Mouse (Mus musculus) heart, embryonic 12.5 days (tissue): ENCODE results near the gene Pdzd2. TPM values are rescaled to one million over a fixed set of nuclear protein-coding genes. Genes with fewer than 3 reads are reported as not detected.

Experiments
- ATAC-seq: fragments of 200-750 bp; cut with Nextera tagmentation; 2 replicates; pipeline ENCODE4 v1.8.0; 2017; ENCODE audit warnings: moderate TSS enrichment, moderate library complexity; ENCODE audit not compliant: insufficient number of reproducible peaks, low FRiP score
- H3K27ac ChIP-seq: fragments of 300-500 bp; sonication (generic); 2 replicates; pipeline ENCODE4 v1.5.1; 2016; ENCODE audit warnings: mild to moderate bottlenecking, moderate library complexity; ENCODE audit not compliant: poor library complexity, severe bottlenecking
- H3K27me3 ChIP-seq: fragments of 300-500 bp; sonication (generic); replicated peaks from 2 replicates; pipeline ENCODE4 v1.6.1; 2016; ENCODE audit warnings: mild to moderate bottlenecking, moderate library complexity
- H3K36me3 ChIP-seq: fragments of 300-500 bp; sonication (generic); 2 replicates; pipeline ENCODE4 v1.6.1; 2016; ENCODE audit warnings: mild to moderate bottlenecking, moderate library complexity
- H3K4me1 ChIP-seq: fragments of 300-500 bp; sonication (generic); replicated peaks from 2 replicates; pipeline ENCODE4 v1.6.1; 2016; ENCODE audit warnings: mild to moderate bottlenecking
- H3K4me2 ChIP-seq: fragments of 300-500 bp; sonication (generic); 2 replicates; pipeline ENCODE4 v1.6.1; 2016; ENCODE audit warnings: mild to moderate bottlenecking, moderate library complexity
- H3K4me3 ChIP-seq: fragments of 300-500 bp; sonication (generic); 2 replicates; pipeline ENCODE4 v1.5.1; 2016; ENCODE audit warnings: mild to moderate bottlenecking
- H3K9ac ChIP-seq: fragments of 300-500 bp; sonication (generic); 2 replicates; pipeline ENCODE4 v1.6.1; 2016; ENCODE audit warnings: mild to moderate bottlenecking, moderate library complexity
- H3K9me3 ChIP-seq: fragments of 300-500 bp; sonication (generic); replicated peaks from 2 replicates; pipeline ENCODE4 v1.6.1; 2016; ENCODE audit warnings: mild to moderate bottlenecking, moderate library complexity
- WGBS: fragments of 180-500 bp; shearing (Covaris S2); methylation state at CpG from one replicate; pipeline ENCODE4 v1.1.7; 2016; 5-methylcytosine and 5-hydroxymethylcytosine counted together
- polyA plus RNA-seq: library from polyadenylated mRNA; unstranded; fragments of >200 nt; fragmentation: Nextera tagmentation; extraction: Ambion mirVana; gene quantifications from 2 replicates; pipeline ENCODE4 v1.2.1, GENCODE M21; 2016

Gene Pdzd2
- polyA plus RNA-seq, 1 experiment from 2014 or later = 14.4 TPM

DNA sequence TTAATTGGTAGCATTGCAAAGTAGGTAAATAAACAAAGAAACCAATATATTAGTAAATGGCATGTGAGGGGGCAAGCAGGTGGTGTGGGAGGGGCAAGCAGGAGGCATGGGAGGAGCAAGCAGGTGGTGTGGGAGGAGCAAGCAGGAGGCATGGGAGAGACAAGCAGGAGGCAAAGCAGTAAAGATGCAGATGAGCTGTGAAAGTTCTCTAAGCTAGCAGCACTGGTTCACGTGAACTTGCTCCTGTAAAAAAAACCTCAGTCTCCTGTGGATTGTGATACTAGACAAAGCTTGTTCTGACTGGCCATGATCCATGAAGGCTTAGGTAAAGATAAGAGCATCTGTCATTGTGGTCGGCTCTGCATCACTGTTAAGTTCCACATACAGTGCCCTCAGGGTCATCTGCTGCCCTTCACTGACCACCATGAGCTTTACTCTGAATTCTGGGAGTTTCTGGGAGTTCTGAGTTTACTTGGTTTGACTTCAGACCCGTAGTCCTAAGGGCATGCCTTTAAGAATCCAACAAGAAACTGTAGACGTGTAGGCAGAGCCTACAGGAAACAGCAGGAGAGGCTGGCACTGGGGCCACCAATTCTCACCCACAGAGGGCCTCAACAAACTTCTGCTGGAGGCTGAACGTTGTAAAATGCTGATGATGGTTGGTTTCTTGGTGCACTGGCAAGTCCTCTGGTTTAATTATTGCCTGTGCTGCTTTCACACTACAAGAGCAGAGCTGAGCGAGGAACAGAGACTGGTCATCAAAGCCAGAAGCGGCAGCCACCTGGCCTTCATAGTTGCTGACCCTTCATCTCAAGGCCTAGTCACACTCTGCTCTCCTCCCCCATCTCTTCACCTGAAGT lies 309.9 kb downstream of the Pdzd2 start:
- no peak overlapping the region for H3K4me2 ChIP-seq
- no peak for ATAC-seq
- H3K9ac ChIP-seq = no peak overlapping the region
- H3K9me3 ChIP-seq = no peaks in the 10 kb centered on the region
- H3K27ac ChIP-seq = no peak overlapping the region
- H3K4me3 ChIP-seq = no peak overlapping the region
- peaks cover 12% of the 10 kb centered on the region; the same call in 1 of the 2 replicates for H3K4me1 ChIP-seq
- WGBS = 61% methylated on average over 7 of the region's 7 CpGs
- H3K36me3 ChIP-seq = no peaks in the 10 kb centered on the region
- H3K27me3 ChIP-seq = no peaks in the 10 kb centered on the region

DNA sequence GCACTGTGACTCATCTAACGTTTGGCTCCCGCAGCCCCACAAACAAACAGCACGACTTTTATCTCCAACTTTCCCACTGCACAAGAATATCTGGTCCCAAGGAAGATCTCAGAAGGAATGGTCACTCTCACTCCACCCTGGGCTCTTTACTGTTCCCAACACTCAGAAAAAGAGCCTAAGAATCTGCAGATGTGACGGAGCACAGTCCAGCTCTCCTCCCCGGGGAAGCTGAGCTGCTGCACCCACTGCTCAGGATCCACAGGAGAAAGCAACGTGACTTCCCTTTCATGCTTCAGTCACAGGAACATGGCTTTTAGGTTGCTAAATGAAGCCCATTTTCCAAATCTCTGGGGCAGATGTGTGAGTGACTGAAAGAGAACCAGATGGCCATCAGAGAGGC lies 311.9 kb downstream of the Pdzd2 start:
- no peak overlapping the region for H3K27ac ChIP-seq
- H3K4me1 ChIP-seq = 0 out of 2 replicates have a peak, but pooled peaks cover 4% of the 10 kb centered on the region
- H3K36me3 ChIP-seq = no peaks in the 10 kb centered on the region
- H3K9me3 ChIP-seq = no peaks in the 10 kb centered on the region
- ATAC-seq = no peak
- H3K27me3 ChIP-seq = no peaks in the 10 kb centered on the region
- no peak overlapping the region for H3K4me2 ChIP-seq
- H3K4me3 ChIP-seq = no peak overlapping the region
- H3K9ac ChIP-seq = no peak overlapping the region
- 70% methylated on average over 6 of the region's 6 CpGs for WGBS

- no peaks in the 10 kb centered on the region for H3K27me3 ChIP-seq
- no peaks in the 10 kb centered on the region for H3K9me3 ChIP-seq
- no peak overlapping the region for H3K4me2 ChIP-seq
- H3K9ac ChIP-seq = no peak overlapping the region
- no peak for ATAC-seq
- no peak overlapping the region for H3K27ac ChIP-seq
- H3K36me3 ChIP-seq = no peaks in the 10 kb centered on the region
- H3K4me1 ChIP-seq = no peaks in the 10 kb centered on the region
- 82% methylated on average over 6 of the region's 6 CpGs for WGBS
- no peak overlapping the region for H3K4me3 ChIP-seq
Measured at GRCm38 (mm10) chr15:12426342-12426741, 313.4 kb downstream of the Pdzd2 start.

GRCm38 (mm10) chr15:12425049-12425627 lies 314.6 kb downstream of the Pdzd2 start:
- Histone ChIP-seq H3K27ac (no peak overlapping the region), H3K27me3 (no peaks in the 10 kb centered on the region), H3K4me2 (no peak overlapping the region), H3K4me3 (no peak overlapping the region), H3K9ac (no peak overlapping the region), H3K9me3 (no peaks in the 10 kb centered on the region), H3K4me1 (no peaks in the 10 kb centered on the region), H3K36me3 (no peaks in the 10 kb centered on the region)
- WGBS = 58% methylated on average over 13 of the region's 13 CpGs
- no peak for ATAC-seq

GRCm38 (mm10) chr15:12424187-12424586 lies 315.5 kb downstream of the Pdzd2 start:
- no peak overlapping the region for H3K27ac ChIP-seq
- H3K9ac ChIP-seq = no peak overlapping the region
- H3K4me1 ChIP-seq = no peaks in the 10 kb centered on the region
- ATAC-seq = no peak
- no peaks in the 10 kb centered on the region for H3K36me3 ChIP-seq
- no peaks in the 10 kb centered on the region for H3K9me3 ChIP-seq
- no peak overlapping the region for H3K4me3 ChIP-seq
- WGBS = 71% methylated on average over 5 of the region's 5 CpGs
- no peak overlapping the region for H3K4me2 ChIP-seq
- no peaks in the 10 kb centered on the region for H3K27me3 ChIP-seq

DNA sequence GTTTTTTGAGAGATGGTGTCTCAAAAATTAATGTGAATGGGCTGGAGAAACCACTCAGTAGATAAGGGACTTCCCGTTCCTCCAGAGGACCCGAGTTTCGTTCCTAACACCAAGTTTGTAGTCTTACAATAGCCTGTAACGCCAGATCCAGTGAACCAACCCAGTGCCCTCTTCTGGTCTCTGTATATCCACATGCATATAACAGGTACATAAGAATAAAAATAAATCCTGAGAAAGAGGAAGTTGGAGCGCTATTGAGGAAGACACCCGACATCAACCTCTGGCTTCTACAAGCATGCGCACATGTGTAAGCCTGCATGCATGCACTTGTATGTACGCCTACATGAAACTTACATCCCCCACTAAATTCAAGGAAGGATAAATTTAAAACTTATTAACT lies 318.8 kb downstream of the Pdzd2 start:
- H3K27me3 ChIP-seq = no peaks in the 10 kb centered on the region
- H3K4me2 ChIP-seq = no peak overlapping the region
- H3K9ac ChIP-seq = no peak overlapping the region
- 86% methylated on average over 8 of the region's 8 CpGs for WGBS
- no peaks in the 10 kb centered on the region for H3K36me3 ChIP-seq
- H3K4me3 ChIP-seq = no peak overlapping the region
- no peak for ATAC-seq
- H3K4me1 ChIP-seq = no peaks in the 10 kb centered on the region
- H3K9me3 ChIP-seq = no peaks in the 10 kb centered on the region
- no peak overlapping the region for H3K27ac ChIP-seq

DNA sequence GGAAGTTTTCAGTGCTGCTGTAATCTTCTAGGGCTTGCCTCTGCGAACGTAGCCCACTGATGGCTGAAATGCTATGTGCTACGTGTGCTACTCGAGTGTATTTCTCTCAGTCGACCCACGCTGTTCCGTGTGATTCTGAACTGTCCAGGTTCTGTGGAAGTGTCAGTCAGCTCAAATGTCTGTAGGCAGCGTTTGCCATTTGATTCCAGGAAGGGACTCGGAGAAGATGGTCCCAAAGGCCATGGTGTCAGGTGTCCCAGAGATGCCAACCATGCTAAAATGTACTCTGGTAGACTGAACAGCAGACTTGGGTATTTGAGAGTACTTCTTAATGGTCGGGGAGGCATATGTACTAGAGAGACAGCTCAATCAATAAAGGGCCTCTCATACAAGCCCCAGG lies 319.3 kb downstream of the Pdzd2 start:
- no peaks in the 10 kb centered on the region for H3K36me3 ChIP-seq
- no peak for ATAC-seq
- H3K9me3 ChIP-seq = no peaks in the 10 kb centered on the region
- H3K27me3 ChIP-seq = no peaks in the 10 kb centered on the region
- WGBS = 85% methylated on average over 10 of the region's 10 CpGs
- H3K9ac ChIP-seq = no peak overlapping the region
- H3K27ac ChIP-seq = no peak overlapping the region
- no peak overlapping the region for H3K4me3 ChIP-seq
- H3K4me1 ChIP-seq = no peaks in the 10 kb centered on the region
- H3K4me2 ChIP-seq = no peak overlapping the region

DNA sequence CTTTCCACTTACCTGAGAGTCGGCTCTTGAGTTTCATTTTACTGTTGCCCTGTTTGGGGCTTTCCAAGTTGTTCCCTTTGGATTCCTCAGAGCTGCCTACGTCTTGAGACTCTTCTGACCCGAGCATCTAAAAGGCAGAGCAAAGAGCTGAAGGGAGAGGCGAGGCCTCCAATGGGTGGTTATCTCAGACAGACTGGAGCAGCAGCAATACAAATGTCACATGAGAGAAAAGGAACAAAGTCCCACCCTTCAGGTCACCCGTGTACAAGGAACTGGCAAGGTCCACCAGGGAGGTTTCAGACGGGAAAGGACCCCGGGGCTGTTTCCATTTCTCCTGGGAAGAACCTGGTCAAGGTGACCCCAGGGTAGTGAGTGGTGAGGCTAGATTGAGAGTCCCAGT lies 320.3 kb downstream of the Pdzd2 start:
- Histone ChIP-seq H3K36me3 (no peaks in the 10 kb centered on the region), H3K4me2 (no peak overlapping the region), H3K27me3 (no peaks in the 10 kb centered on the region), H3K4me3 (no peak overlapping the region), H3K9me3 (no peaks in the 10 kb centered on the region), H3K9ac (no peak overlapping the region), H3K4me1 (0 out of 2 replicates have a peak, but pooled peaks cover 4% of the 10 kb centered on the region), H3K27ac (no peak overlapping the region)
- WGBS = 67% methylated on average over 7 of the region's 7 CpGs
- ATAC-seq = no peak

- WGBS = 73% methylated on average over 16 of the region's 16 CpGs
- H3K27ac ChIP-seq = no peak overlapping the region
- no peaks in the 10 kb centered on the region for H3K36me3 ChIP-seq
- no peaks in the 10 kb centered on the region for H3K9me3 ChIP-seq
- H3K4me3 ChIP-seq = no peak overlapping the region
- no peak for ATAC-seq
- no peak overlapping the region for H3K4me2 ChIP-seq
- H3K27me3 ChIP-seq = no peaks in the 10 kb centered on the region
- H3K4me1 ChIP-seq = 0 out of 2 replicates have a peak, but pooled peaks cover 4% of the 10 kb centered on the region
- no peak overlapping the region for H3K9ac ChIP-seq
Measured at GRCm38 (mm10) chr15:12415536-12416200, 324.1 kb downstream of the Pdzd2 start.

DNA sequence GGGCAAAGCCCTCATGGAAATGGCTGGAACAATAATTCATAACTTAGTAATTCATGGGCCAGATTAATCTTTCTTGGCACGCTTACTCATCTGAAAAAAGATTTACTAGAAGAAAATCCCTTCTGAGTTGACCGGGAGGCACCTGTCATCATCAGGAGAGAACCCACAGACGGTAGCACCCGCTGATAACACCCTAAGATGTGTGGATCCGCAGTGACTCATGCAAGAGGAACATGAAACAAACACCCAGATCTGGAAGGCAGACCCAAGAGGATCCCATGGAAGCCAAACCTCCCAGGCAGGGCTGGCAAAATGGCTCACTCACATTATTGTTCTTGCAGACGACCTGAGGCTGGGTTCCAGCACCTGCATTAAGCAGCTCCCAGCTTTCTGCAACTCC lies 325.0 kb downstream of the Pdzd2 start:
- H3K27ac ChIP-seq = no peak overlapping the region
- WGBS = 63% methylated on average over 6 of the region's 6 CpGs
- no peaks in the 10 kb centered on the region for H3K27me3 ChIP-seq
- H3K9me3 ChIP-seq = no peaks in the 10 kb centered on the region
- H3K4me1 ChIP-seq = peaks cover 7% of the 10 kb centered on the region; the same call in 1 of the 2 replicates
- no peaks in the 10 kb centered on the region for H3K36me3 ChIP-seq
- H3K4me3 ChIP-seq = no peak overlapping the region
- no peak for ATAC-seq
- H3K4me2 ChIP-seq = no peak overlapping the region
- H3K9ac ChIP-seq = no peak overlapping the region

- Histone ChIP-seq H3K27me3 (no peaks in the 10 kb centered on the region), H3K9ac (no peak overlapping the region), H3K36me3 (peaks cover 10% of the 10 kb centered on the region; the same call in 1 of the 2 replicates), H3K4me3 (no peak overlapping the region), H3K27ac (no peak overlapping the region), H3K4me1 (peaks cover 3% of the 10 kb centered on the region; the same call in 1 of the 2 replicates), H3K4me2 (no peak overlapping the region), H3K9me3 (peaks cover 3% of the 10 kb centered on the region; the same call in 1 of the 2 replicates)
- no peak for ATAC-seq
- WGBS = 80% methylated on average over 8 of the region's 8 CpGs
Measured at GRCm38 (mm10) chr15:12408205-12408604, 331.5 kb downstream of the Pdzd2 start.
